Comparison of ENCODE assay signal across 9 mouse cellular contexts in genomic region chr2:22744876-22745275, GRCm38 (mm10). TPM values are rescaled to one million over a fixed set of nuclear protein-coding genes. Genes with fewer than 3 reads are reported as not detected.
DNase-seq lines count a peak whose midpoint lies in the region; ATAC-seq and TF ChIP-seq lines count a peak whose summit lies in the region.
"Had no signal": no experiment of that assay in that cellular context is flagged by ENCODE, and none has a peak within 500 bp of the region (broad histone marks: within the 10 kb centered on the region; RNA-seq: fewer than 3 reads in every experiment).

No protein-coding gene starts in this region.

- ATAC-seq in G1E (ENCODE audit: extremely low read depth, insufficient number of reproducible peaks, low FRiP score, poor library complexity, severe bottlenecking) = no peak

- peak; percentile 31 to 49 for DNase-seq in kidney, postnatal 4 days
- no peak for DNase-seq in kidney, adult 11 months
- peak; percentile 21 for DNase-seq in CD4-positive helper T cell, adult 2 months (ENCODE audit: low read depth, low spot score)
- peak; percentile 54 for DNase-seq in G1E (ENCODE audit: low spot score)
- DNase-seq in forelimb bud, embryonic 11.5 days (ENCODE audit: low read depth, low spot score) = peak; percentile 85
- DNase-seq in gastrocnemius, postnatal 25 days = no peak
- DNase-seq in thymus, postnatal 10 days (ENCODE audit: low spot score in 2 of 2) = no peak

- H3K27me3 ChIP-seq in G1E (ENCODE audit: insufficient read depth, low read length) = peaks cover 5% of the 10 kb centered on the region
- H3K27me3 ChIP-seq: embryonic facial prominence, embryonic 15.5 days had no signal

- no peak overlapping the region for H3K4me3 ChIP-seq in G1E (ENCODE audit: low read depth, low read length)
- H3K4me3 ChIP-seq: embryonic facial prominence, embryonic 15.5 days; heart, embryonic 10.5 days had no signal

- no peaks in the 10 kb centered on the region for H3K36me3 ChIP-seq in G1E (replicated peaks)
- H3K36me3 ChIP-seq: embryonic facial prominence, embryonic 15.5 days; heart, embryonic 10.5 days had no signal

- H3K9me3 ChIP-seq in G1E (replicated peaks) = no peaks in the 10 kb centered on the region
- H3K9me3 ChIP-seq: embryonic facial prominence, embryonic 15.5 days; heart, embryonic 10.5 days had no signal

- TF ChIP-seq CTCF in G1E (IDR thresholded peaks at IDR 0.05; ENCODE audit: low read depth, low read length) = no peak

- peaks cover 21% of the 10 kb centered on the region for H3K4me1 ChIP-seq in G1E (ENCODE audit: insufficient read depth, low read depth, low read length)
- H3K4me1 ChIP-seq: embryonic facial prominence, embryonic 15.5 days; heart, embryonic 10.5 days had no signal

RNA-seq across cellular contexts. Expression of gene Apbb1ip, which starts 29.0 kb away (rescaled TPM):
- 87.0 and 108 TPM in 2 replicates for total RNA-seq in G1E (2014; fragmentation: Nextera tagmentation)
- 11.4 and 13.6 TPM in 2 replicates for total RNA-seq in G1E (2017)
- 78.2 and 83.9 TPM in 2 replicates for polyA plus RNA-seq in G1E (2012)
- 1 to 10 TPM; 2.3 to 2.5 TPM for total RNA-seq in gastrocnemius, postnatal 25 days (2021)

Comparison
In these comparisons a context has a peak if more than half of its experiments do, and no peak if none do; other contexts are left out.
1. DNase-seq: peak in kidney, postnatal 4 days (2 of 2), CD4-positive helper T cell, adult 2 months (single experiment), G1E (single experiment) and forelimb bud, embryonic 11.5 days (single experiment); none in kidney, adult 11 months (single experiment), gastrocnemius, postnatal 25 days (single experiment) and thymus, postnatal 10 days (0 of 2).